Mouse (Mus musculus): ENCODE results near the gene Mill2. TPM values are rescaled to one million over a fixed set of nuclear protein-coding genes. Genes with fewer than 3 reads are reported as not detected.
"Not testable (repeated sequence)": the region's sequence is repeated elsewhere in the genome, so short reads cannot be mapped to it uniquely, and the experiment has no call there.

The Mill2 gene
- 1 to 10 TPM; 1.5 to 2.2 (median 1.9) TPM for total RNA-seq (2022)

DNA sequence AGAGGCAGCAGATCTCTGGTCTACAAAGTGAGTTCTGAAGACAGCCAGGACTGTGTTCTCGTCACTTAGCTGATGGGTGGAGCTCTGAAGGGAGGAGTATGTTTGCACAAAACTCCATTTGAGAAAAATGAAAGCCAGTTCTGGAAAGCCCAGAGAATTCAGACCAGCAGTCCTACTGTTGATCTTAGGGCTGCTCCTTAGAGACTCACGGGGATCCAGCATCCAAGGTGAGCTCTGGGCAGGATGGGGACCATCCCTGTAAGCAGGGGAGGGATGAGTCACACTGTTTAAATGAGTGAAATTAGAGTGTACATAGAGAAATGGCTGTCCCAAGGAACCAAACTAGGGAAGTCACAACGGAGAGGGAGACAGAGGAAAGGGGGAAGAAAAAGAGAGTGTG, at the start of gene Mill2:
TSS of gene Mill2 (plus strand) at position 102 of the 400 bp plus-strand sequence.
- DNase-seq (ENCODE audit: low spot score in 2 of 2): no peak

DNA sequence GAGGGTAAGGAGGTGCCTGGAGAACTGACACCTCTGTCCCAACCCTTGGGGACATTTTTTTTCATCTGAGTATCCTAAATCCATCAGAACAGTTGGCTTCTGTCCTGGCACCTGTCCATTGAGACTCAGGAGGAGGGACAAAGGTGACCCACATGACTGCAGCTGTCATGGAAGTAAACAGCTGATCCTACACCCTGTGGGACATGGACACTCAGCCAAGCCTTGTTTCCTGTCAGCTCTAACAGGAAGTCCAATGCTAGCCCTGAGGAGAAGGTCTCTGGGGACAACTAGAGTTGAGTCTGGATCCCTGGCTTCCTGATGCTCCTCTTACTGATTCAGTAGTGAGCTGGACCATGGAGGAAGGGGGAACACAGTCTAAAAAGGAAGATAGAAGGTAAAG, 49.1 kb upstream of the Mill2 start:
- DNase-seq (ENCODE audit: low spot score in 2 of 2): not testable (repeated sequence)

DNA sequence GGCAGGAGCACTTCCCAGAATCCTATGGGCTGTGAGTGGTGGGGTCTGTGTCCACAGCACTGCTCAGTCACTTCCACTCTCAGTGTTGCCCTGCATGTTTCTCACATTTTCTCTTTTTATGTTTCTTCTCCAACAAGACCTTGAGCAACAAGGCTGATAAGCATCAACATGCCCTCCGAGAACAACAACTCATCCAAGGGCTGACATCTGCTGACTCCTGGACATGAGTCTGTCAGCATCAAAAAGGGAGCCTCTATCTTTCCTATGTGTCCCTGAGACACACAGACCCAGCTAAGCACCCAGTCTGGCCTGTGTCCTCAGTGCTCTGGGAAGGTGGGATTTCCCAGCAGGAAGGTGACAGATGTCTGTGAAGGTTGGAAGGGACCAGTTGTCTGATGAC, 41.3 kb upstream of the Mill2 start, which contains the start of gene Psg19:
TSS of gene Psg19 (minus strand) at position 101 of the 400 bp plus-strand sequence.
- DNase-seq (ENCODE audit: low spot score in 2 of 2): no peak

DNA sequence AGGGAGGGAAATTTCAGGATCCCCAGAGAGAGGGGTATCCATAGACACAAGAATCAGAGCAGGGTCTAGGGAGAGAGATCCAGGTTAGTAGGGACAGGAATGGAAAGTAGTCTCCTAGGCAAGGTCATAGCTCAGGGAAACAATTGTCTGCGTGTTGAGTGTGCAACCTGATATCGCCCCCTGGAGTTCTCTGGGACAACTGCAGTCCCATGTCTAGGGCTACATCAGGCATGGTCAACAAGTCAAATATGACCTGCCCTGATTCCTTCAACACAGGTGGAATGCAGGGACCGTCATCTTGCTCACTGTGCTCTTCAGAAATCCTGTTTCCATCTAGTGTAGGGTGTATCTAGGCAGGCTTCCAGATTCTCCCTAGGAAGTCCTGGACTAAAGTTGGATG, 40.6 kb upstream of the Mill2 start:
- DNase-seq (ENCODE audit: low spot score in 2 of 2): no peak

DNA sequence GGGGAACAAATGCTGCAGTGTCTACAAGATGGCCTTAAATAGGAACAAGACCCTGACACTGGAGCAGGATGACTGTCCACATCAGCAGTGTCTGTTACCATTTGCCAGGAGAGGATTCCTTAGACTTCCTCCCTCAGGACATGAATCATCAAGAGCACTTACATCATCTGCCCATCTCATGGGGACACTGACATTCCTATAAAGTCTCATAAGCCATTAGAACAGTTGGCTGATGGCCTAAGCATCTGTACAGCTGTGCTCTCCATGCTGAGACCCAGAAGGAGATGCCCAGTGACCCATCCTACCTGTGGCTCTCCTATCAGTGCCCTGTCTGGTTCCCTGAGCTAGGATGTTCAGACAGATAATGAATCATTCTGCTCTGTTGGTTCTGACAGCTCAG, 36.2 kb upstream of the Mill2 start:
- no peak for DNase-seq (ENCODE audit: low spot score in 2 of 2)

DNA sequence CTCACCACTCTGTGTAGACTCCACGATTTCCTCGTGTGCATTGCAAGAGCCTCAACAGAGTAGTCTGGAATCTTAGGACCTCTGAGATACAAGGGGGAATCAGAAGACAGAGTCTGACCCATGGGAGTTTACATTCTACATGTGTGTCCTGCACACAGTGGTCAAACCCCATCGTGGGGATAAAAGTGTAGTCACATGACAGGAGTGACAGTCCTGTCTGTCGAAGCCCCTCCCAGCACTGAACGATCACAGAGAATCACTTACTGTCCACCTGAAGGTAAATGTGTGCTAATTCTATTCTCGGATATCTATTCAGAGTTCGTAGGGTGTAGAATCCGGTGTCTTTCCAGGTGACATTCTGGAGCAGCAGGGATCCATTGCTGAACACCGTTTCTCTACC, 21.5 kb upstream of the Mill2 start:
- no peak for DNase-seq (ENCODE audit: low spot score in 2 of 2)

DNA sequence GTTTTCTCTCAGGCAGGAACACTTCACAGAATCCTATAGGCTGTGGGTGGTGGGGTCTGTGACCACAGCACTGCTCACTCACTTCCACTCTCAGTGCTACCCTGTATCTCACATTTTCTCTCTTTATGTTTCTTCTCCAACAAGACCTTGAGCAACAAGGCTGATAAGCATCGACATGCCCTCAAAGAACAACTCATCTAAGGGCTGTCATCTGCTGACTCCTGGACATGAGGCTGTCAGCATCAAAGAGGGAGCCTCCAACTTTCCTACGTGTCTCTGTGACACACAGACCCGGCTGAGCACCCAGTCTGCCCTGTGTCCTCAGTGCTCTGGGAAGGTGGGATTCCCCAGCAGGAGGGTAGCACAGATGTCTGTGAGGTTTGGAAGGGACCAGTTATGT, 18.3 kb upstream of the Mill2 start, which contains the start of gene Psg17:
TSS of gene Psg17 (minus strand) at position 101 of the 400 bp plus-strand sequence.
- DNase-seq (ENCODE audit: low spot score in 2 of 2): no peak

DNA sequence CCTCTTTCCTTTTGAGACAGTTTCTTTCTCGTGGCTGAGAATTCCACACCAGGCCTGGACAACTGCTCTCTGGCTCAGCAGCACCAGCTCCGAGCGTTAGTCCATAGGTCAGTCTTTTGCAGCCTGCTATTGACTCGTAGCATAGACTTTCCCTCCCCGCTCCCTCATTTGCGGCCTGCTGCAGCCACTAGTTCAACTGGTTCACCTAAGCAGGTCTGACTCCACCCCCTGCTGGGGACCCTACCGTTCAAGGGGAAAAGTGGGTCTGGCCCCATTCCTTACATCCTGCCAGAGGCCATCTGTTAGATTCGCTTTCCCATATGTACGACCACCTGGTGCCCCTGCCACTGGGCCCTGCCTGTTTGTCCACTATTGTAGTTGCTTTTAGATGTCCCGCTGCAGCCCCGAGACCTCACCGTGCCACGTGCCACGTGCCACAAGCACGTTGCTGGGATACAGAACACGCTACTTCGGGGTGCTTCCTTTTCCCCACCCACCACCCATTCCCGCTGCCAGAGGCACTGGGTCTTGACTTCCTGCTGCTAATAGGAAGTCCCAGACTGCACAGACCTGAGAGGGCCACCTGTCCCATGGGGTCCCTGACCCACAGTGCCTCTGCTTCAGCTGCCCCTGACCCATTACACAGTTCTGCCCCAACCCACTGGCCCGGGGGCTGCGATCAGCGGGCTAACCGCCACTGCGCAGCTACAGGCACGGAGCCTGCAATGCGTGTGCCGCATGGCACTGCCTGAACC, 11.8 kb upstream of the Mill2 start:
- no peak for DNase-seq (ENCODE audit: low spot score in 2 of 2)

DNA sequence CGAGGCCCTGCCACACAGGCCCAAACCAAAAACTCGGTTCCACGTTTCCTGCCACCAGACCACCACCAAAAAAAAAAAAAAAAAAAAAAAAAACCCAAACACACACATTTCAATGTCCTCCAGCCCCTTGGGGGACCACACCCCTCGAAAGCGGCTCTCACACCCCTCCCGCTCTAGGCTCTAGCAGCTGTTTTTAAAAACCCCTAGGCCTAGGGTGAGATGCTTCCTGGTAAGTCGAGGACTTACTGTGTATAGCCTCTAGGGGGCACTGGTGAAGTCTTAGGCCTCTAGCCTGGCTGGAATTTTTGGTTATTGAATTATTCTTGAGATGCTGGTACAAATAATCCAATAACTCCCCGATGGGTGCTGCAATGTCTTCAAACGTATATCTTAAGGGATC, 11.2 kb upstream of the Mill2 start:
- no peak for DNase-seq (ENCODE audit: low spot score in 2 of 2)

DNA sequence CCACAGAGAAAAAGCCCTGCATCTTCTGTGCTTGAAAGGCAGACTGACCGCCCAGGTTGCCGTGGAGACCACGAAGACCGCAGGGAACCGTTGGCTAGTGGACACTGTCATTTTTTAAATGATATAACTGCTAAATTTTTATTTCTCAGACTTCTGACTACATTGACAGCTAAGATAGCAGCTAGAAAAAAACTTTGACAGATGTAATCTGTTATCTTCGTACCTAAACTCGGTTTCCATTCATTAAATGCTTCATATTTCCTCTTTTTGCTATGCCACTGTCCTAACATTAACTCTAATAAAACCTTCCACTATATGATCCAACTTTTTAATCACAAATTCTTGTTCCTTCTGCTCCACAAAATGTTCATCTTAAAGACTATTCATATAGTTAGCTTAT, 10.2 kb upstream of the Mill2 start:
- no peak for DNase-seq (ENCODE audit: low spot score in 2 of 2)

DNA sequence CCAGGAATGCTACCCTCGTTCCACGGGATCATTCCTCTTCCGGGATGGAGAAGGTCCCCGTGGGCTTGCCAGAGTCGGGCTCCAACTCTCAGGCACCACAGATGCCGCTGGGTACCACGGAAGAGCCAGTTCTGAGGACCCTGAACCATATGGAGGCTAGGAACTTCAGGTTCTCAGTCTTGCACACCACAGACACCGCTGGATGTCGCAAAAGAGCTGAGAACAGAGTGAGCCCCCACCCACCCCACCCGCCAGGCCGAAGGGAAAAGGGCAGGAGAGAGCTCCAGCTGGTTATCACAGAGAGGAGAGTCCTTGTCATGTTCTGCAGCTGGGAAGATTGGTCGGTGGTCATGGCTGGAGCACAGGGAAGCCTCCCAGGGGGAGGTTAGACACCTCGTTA, 7.5 kb upstream of the Mill2 start:
- DNase-seq (ENCODE audit: low spot score in 2 of 2): no peak

DNA sequence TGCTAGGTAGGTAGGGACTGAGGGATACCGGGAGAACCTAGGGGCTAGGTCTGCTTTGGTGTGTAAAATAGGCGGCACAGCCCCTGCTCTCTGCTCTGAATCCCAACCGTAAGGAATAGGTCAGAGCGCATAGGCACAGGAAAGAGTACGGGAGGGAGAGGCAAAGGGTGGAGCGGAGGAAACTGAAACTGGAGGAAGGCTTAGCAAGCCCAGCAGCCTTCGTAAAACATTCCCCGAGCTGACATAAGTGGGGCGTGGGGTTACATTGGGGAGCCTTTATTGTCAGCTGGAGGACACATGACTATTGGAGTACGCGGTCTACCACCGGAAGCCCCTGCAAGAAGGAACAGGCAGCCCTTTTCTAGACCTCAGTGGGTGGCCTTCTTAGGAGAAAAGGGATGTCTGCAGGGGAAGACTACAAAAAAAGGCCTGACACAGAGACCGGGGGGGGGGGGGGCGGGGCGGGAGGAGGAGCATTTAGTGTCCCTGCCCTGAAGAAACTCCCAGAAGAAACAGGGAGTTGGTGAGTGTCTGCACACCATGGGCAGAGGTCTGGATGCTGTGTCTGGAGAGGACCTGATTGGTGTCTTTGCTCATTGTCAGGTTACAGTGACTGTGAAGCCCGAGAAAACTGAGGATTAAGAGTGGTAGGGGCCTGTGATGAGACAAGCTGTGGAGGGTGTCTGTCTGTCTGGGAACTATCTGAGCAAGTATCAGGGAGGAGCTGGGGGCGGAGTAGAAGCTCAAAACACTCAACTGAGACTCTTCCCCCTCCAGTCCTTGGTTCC, 814 bp downstream of the Mill2 start:
- DNase-seq (ENCODE audit: low spot score in 2 of 2): no peak

DNA sequence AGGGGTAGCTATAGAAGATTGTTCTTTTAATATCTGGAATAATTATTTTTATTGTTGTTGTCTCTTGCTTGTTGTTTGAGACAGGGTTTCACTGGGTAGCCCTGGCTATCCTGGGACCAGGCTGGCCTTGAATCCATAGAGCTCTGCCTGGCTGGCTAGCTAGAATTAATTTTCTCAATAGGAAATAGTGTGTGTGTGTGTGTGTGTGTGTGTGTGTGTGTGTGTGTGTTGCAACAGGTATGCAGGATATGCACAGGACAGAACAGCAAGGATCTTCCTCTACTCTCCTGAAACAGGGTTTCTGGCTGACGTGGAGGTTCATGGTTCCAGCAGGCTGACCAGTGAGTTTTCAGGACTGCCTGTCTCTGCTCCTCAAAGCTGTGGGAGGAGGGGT, 1.4 kb downstream of the Mill2 start:
- no peak for DNase-seq (ENCODE audit: low spot score in 2 of 2)

DNA sequence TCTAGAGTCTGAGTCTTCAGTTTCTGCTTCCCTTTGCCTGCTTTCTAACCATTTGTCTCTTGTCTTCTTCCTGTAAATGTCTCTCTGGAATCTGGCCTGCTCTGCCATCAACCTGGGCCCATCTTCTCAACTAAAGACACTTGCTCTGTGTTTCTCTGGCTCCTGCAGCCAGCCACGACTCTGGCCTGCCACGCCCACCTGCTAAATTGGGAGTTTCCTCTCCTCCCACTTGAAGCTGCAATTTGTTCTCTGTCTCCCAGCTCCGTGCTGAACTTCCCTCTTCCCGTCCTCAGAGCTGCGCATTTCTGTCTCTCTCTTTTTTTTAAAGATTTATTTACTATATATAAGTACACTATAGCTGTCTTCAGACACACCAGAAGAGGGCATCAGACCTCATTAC, 5.0 kb downstream of the Mill2 start:
- no peak for DNase-seq (ENCODE audit: low spot score in 2 of 2)

DNA sequence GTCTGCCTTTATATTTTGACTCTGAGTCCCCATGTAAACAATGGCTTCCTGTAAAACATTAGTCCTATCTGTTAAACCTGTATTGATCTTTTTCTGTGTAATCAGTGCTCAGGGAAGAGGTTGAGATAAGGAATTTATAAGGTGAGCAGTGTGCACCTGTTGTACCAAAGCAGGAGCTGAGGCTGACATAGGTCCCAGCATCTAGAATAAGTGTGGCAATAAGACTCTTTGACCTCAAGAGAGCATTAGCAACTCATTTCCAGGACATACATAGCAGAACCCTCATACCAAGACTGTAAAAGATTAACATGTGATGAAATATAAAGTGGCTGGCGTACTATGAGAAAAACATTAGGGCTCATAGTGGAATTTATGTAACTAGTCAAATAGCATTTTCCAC, 8.6 kb downstream of the Mill2 start:
- no peak for DNase-seq (ENCODE audit: low spot score in 2 of 2)

DNA sequence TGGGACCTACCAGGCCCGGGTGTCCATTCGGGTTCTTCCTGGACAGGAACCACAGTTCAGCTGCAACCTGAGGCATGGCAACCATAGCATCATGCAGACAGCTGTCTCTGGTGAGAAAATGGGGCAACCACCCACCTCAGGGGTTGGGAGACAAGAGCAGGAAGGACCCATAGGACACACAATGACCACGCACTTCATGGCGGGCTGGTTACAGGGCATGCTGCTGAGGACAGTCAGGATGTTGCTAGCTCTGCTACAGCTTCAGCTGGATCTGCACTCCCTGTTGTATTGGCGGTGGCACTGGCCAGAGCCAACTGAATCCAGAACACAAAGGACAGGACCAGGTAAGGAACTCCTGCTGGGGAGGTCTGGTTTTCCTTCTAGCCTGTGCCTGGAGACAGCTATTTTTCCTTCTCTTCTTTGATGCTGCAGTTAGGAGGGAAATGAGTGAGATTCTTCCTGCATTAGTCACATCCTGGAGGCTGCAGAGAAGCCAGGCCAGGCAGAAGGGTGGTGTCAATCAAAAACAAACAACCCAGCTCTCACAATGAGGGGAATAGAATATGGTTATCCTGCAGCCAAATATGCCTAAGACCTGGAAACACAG, 18.6 kb downstream of the Mill2 start:
- no peak for DNase-seq (ENCODE audit: low spot score in 2 of 2)

DNA sequence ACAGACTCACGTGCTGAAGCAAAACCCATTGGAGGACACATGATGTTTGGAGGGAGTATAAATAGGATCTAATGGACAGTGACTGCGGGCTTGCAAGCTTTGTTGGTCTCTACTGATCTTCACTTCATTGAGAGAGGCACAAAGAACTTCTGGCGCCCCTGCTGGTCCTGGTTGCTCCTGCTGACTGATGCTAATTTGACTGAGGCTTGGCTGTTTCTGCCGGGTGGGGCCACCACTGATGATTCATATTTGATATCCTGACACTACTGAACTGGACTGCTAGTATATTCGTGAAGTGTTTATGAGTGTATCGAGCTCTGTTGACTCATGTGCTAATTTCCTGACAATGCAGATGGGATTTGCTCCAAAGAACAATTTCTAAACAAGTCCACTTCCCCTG, 23.0 kb downstream of the Mill2 start:
- DNase-seq (ENCODE audit: low spot score in 2 of 2): no peak

DNA sequence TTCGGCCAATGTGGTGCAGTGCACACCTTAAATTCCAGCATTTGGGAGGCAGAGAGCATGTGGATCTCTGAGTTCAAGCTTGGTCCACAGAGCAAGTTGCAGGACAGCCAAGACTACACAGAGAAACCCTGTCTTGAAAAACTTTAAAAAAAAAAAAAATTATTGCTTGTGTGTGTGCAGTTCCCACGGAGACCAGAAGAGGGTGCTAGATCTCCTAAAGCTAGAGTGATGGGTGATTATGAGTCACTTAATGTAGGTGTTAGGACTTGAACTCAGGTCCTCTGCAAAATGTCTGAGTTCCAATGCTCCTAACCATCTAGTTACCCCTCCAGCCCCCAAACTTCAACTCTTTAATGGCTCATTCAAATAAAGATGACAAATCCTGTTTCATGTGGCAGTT, 28.7 kb downstream of the Mill2 start:
- DNase-seq (ENCODE audit: low spot score in 2 of 2): no peak

DNA sequence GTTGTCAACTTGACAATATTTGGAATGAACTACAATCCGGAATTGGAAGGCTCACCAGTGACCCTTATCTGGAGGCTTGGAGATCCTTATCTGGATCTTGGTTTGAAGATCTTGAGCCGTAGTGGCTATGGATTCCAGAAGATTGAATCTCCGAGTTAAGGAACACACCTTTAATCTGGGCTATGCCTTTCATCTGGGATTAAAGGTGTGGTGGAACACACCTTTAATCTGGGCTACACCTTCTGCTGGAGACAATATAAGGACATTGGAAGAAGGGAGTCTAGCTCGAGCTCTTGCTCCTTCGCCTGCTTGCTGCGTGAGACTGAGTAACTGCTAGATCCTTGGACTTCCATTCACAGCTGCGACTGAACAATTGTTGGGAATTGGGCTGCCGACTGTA, 31.3 kb downstream of the Mill2 start, which contains the start of gene Pglyrp1:
TSS of gene Pglyrp1 (plus strand) at position 301 of the 400 bp plus-strand sequence.
- DNase-seq (ENCODE audit: low spot score in 2 of 2): not testable (repeated sequence)

DNA sequence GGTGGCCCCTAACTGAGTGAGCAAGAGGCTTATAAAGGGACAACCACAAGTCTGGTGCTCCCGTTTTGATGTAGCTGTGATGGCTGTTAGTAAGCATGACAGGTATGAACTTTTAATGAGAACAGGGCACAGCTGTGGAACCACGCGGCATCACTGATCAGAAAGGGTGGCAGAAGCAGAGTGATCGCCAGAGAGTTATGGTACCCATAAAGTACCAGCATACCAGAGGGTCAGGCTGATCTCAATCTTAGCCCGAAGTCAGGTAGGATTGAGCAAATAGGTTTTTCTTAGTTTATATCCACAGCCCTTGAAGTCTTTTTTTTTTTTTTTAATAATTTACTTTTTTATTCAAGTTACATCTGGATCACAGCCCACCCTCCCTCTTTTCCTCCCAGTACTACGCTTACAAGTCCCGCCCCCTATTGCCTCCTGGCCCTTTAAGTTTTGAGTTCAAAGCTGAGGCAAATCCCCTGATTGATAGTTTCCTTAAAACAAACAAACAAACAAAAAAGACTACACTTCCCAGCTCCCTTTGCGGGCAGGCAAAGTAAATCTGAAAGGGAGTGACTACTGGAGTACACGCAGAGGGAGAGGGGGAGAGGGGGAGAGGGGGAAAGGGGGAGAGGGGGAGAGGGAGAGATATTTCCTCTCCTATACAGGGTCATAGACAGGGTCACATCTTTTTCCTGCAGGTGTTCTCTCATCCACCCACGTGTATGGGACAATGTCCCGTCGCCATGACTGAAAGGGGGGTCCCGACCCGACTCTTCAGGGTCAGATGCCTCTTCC, 32.4 kb downstream of the Mill2 start:
- no peak for DNase-seq (ENCODE audit: low spot score in 2 of 2)

DNA sequence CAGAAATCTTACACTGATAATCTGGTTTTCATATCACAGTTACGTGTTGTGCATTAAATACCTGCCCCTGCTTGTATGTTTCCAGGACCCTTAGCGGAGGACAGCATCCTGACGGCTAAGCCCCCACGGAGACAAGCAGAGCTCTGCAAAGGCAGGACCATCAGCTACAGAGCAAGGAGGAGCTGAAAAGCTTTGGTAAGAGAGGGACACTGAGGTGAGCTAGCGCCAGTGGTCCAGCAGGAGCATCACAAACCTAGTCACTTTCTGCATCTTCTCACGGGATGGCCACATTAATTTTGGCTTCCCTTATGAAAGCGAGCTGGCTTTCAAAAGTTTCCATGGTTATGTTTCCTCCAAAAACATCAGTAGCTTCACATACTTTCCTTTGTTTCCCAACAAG, 33.0 kb downstream of the Mill2 start:
- DNase-seq (ENCODE audit: low spot score in 2 of 2): no peak
